Mouse (Mus musculus): ENCODE measurements around the gene Tgfbrap1.

GRCm38 (mm10) chr1:43142849-43143248 is 44.4 kb upstream of the Tgfbrap1 start:
- no peak for TF ChIP-seq CTCF (conservative IDR thresholded peaks at IDR 0.05 in 1 of 2, IDR thresholded peaks at IDR 0.05 in 1 of 2; ENCODE audit: low read depth in 2 of 2, low read length in 2 of 2)
- no peak for TF ChIP-seq POLR2A (IDR thresholded peaks at IDR 0.05; ENCODE audit: low read depth, low read length)
- TF ChIP-seq SMC3 (IDR thresholded peaks at IDR 0.05; ENCODE audit: low read depth, low read length) = no peak
